Mouse (Mus musculus) megakaryocyte, adult 5-6 weeks (primary cell): ENCODE measurements around the gene Ugt1a7c. TPM values are rescaled to one million over a fixed set of nuclear protein-coding genes. Genes with fewer than 3 reads are reported as not detected.

ENCODE experiments used
- ATAC-seq: 2 replicates; pipeline ENCODE4 v1.8.0; 2016; ENCODE audit warnings: mild to moderate bottlenecking, inconsistent platforms; ENCODE audit not compliant: poor library complexity, severe bottlenecking
- total RNA-seq, 2 experiments: library from RNA; stranded (forward) in 1 of 2; stranded (reverse) in 1 of 2; fragments of 153-499, 151-499 nt in 1 of 2; fragments of 221-1000, 200-1000 nt in 1 of 2; gene quantifications; 2 replicates each; pipeline versions ENCODE4 v1.2.3 to v1.2.4; 2015 to 2017

Gene Ugt1a7c
- total RNA-seq, 2 experiments from 2014 or later, result 120 to 196 TPM

DNA sequence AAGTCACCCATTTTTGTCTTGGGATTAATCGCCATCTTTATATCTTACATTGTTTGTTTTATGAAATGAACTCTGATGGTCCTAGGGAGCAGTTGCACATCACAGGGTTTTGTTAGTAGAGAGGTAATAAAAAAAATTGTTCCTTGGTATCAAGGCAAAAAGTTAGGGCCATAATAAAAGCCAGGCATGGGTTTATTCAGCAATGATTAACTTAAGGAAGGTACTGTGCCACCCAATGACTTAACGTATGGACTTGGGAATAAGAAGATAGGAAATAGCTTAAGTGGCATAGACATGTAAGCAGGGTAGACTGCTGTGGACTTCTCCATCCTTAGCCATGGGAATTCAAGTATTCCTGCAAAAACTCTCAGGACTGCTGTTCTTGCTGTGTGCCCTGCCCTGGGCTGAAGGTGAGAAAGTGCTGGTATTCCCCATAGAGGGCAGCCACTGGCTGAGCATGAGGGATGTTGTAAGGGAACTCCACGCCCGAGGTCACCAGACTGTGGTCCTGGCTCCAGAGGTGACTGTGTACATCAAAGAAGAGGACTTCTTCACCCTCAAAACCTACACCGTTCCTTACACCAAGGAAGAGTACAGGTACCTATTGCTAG, 91.6 kb downstream of the Ugt1a7c start:
- no peak for ATAC-seq

DNA sequence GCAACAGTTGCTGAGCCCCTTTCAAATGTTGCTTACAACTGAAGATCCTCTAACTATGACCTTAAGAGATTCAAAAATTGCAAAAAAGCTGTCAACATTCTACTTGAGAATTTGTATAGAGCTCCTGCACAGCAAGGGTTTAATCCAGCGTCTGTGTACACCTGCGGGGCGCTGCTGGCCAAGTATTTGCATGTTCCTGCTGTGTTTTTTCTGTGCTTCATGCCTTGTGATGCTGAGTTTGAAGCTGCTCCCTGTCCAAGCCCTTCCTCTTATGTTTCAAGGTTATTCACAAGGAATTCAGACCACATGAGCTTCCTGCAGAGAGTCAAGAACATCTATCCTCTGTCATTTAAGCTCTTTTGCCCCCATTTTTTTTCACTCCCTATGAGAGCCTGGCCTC, 97.3 kb downstream of the Ugt1a7c start:
- ATAC-seq, result no peak

DNA sequence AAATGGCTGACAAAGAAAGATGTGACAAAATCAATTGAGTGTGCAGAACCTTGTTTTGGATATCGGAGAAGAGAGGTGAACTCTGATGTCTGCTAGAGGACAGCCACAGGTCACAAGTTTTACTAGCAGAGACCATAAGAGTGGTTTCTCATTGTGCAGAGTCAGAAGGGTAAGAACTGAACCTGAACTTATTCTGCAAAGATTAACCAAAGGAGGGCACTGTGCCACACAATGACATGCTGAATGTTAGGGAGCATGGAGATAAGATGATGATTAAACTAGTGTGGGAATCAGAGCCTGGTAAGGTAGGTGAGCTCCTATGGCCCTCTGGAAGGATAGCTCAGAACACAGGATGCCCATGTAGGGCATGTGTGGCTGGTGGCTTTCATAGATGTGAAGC, 100.8 kb downstream of the Ugt1a7c start:
- ATAC-seq, result no peak

DNA sequence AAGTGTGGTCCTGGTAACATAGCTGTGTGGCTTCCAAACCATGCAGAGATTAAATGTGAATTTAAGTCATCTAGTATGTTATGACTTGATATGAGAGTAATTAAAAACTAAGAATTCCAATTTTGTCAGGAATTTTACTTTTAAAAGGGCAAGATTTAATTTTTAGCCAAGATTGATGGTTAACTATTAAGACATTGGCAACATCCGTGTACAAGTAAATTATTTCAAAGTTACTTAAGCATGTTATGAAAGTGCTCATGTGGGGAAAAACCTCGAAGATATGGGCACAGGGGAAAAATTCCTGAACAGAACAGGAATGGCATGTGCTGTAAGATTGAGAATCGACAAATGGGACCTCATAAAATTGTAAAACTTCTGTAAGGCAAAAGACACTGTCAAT, 102.6 kb downstream of the Ugt1a7c start:
- ATAC-seq, result no peak

DNA sequence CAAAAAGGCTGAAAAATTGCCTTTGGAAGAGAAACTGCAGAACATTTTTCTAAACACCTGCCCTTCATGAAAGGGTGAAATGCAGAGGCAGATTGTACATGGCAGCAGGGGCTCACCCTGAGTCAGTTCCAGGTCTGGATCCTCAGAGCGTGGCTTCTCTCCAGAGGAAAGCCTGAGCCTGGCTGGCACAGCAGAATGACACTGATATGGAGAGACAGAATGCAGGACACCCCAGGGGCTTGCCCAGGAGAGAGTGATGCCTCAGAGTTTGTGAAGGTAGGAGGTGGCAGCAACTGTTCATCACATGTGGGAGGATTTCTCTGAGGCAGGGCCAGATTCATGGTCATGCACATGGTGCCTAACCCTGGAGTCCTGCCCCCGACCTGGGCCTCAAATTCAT, 105.1 kb downstream of the Ugt1a7c start:
- ATAC-seq, result no peak

DNA sequence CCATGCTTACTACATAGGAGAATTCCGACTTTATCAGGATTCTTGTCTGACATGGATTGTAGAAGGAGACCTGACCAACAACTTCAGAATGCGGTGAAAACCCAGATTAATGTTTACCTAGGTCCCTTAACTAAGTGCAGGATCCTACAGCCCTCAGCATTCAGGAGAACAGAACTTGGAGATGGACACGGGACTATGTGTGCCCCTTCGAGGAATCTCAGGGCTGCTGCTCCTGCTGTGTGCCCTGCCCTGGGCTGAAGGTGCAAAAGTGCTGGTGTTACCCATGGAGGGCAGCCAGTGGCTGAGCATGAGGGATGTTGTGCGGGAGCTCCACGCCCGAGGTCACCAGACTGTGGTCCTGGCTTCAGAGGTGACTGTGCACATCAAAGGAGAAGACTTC, 105.6 kb downstream of the Ugt1a7c start, which contains the start of gene Ugt1a2:
TSS of gene Ugt1a2 (plus strand) at position 146 of the 400 bp plus-strand sequence.
- no peak for ATAC-seq

DNA sequence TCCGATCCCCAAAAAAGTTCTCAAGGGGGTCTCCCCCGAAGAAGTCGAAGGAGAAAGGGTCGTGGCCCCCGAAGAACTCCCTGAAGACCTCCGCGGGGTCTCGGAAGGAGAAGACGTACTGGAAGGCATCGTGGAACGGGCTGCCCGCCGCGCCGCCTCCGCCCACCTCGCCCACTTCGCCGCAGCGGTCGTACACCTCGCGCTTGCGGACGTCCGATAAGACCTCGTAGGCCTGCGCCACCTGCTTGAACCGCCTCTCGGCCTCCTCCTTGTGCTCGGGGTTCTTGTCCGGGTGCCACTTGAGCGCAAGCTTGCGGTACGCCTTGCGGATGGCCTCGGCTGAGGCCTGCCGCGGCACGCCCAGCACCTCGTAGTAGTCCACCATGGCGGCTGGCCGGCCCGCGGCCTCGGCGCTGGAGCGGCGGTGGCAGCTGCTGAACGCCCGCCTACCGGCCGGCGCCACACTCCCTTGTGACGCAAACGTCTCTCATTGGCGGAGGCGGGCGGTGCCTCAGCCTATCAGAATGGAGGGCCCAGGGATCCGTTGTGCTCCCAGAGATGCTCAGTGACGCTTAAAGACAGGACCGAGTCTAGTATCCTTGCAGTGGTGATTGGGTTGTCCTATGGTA, 110.5 kb downstream of the Ugt1a7c start, which contains the start of gene Dnajb3:
TSS of gene Dnajb3 (minus strand) at position 489 of the 629 bp plus-strand sequence.
- ATAC-seq, result peak; percentile 72

DNA sequence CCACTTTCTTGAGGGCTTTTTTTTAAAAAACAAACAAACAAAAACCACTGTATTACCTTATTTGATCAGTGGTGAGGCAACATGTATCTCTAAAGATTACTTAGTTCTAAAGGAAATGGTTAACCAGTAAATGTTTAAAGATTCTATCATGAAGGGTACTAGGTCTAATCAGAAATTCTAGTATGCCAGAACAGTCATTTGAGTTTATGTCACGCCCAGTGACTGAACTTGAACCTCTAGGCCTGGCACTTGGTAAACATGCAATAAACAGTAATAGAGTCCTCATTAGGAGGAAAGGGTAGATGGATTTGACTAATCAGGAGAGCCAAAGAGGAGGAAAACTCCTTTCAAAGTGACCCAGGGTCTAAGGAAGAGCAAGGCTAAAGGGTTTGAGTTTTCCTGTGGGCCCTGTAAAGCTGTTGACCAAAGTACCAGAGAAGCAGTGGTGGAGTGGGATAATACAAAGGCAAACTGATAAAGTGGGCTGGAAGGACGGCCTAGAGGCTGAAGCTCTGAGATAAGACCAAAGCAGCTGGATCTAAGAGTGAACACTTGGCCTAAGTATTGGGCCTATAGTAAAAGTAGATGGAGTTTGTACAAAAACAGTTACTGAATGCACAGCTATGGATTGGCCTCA, 112.1 kb downstream of the Ugt1a7c start:
- ATAC-seq, result no peak

DNA sequence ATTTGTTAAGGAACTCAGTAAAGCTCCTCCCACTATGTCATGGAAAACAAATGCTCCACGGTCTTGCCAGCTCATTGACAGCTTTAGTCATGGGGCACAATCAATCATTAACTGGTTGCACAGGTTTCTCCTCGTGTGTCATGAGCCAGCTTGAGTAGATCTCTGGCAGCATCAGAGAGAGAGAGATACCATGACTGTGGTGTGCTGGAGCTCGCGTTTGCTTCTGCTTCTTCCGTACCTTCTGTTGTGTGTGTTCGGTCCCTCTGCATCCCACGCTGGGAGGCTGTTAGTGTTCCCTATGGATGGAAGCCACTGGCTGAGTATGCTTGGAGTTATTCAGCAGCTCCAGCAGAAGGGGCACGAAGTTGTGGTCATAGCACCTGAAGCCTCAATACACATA, 117.0 kb downstream of the Ugt1a7c start, which contains the start of gene Ugt1a1:
TSS of gene Ugt1a1 (plus strand) at position 148 of the 400 bp plus-strand sequence.
- ATAC-seq, result peak; percentile 23; the same call in 1 of the 2 replicates

DNA sequence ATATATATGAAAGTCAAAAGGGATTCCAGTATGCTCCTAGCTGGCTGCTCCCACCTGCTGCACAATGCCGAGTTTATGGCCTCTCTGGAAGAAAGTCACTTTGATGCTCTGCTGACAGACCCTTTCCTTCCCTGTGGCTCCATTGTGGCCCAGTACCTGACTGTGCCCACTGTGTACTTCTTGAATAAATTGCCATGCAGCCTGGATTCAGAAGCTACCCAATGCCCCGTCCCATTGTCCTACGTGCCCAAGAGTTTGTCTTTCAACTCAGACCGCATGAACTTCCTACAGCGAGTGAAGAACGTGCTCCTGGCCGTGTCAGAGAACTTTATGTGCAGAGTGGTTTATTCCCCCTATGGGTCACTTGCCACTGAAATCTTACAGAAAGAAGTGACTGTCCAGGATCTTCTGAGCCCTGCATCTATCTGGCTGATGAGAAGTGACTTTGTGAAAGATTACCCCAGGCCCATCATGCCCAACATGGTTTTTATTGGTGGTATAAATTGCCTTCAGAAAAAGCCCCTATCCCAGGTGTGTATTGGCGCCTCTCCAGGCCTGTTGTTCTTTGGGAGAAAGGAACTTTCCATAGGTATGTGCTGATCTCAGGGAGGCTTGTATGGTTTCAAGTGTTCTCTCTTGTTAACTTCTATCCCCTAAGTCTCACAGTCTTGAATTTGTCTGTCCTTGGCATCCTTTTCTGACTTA, 117.6 kb downstream of the Ugt1a7c start:
- no peak; the same call in 1 of the 2 replicates for ATAC-seq

DNA sequence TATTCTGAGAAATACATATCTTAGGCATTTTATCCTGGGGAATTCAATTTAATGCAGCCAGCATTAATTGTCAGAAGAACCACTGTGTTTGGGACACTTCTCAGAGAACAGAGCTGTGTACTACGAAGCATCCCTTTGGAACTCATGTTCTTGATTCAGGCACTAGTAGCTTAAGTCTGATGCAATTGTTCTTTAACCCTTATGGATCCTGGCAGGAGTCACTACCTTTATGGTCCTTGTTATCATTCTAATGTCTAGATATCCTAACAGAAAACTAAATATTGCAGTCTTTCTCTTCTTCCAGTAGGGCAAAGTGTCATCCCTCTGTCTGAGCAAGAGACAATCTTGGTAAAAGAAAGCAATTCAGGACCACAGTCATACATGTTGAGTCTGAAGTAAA, 118.2 kb downstream of the Ugt1a7c start:
- no peak for ATAC-seq

DNA sequence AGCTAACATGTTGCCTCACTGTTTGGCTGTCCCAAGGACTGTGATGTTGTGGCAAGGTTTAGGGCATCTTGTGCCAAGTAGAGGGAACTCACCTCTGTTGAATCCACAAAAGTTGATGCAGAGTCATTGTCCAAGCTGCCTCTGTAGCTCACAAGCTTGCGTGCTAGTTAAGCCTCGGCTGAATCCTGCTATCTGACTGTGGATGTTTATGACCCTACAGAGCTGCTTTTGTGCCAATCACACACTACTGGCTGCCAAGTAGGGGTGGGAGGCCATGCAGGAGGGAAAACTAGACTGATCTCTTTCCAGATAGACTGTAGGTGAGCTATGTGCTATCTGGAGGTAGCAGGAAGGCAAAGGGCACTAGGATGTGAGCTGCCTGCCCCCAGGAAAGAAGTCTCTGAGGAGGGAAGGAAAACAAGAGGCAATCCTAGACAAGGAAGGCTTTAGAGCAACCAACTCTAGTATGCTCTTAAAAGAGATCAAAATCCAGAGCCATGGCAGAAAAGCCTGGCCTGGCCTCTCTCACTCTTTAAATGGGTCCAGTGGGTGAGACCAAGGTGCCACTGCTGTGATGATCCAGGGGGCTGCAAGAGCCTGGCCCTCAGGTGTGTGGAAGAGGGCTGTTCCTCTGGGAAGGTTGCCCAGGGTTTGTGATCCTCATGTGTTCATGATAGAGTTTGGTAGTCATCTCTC, 119.1 kb downstream of the Ugt1a7c start:
- ATAC-seq, result no peak

DNA sequence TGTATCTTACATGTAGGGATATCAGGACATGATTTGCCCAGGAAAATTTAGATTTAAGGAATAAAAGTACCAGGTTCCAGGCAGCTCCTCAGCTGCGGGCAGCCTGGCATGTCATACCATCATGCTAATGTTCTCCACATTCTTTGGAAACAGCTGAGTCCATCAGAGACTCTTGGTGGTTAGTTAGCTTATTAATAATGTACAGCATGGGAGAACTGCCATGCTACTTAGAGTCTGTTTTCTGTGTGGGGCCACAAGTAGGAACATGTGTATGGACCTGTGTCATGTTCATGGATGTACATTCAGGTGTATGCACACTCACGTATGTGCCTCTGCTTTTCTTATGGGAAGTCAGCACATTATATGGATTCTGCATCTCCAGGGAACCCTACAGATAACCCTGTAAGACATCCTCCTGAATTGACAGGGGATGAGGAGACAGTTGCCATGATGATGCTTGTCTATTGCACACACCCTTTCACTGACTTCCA, 119.6 kb downstream of the Ugt1a7c start:
- ATAC-seq, result no peak

DNA sequence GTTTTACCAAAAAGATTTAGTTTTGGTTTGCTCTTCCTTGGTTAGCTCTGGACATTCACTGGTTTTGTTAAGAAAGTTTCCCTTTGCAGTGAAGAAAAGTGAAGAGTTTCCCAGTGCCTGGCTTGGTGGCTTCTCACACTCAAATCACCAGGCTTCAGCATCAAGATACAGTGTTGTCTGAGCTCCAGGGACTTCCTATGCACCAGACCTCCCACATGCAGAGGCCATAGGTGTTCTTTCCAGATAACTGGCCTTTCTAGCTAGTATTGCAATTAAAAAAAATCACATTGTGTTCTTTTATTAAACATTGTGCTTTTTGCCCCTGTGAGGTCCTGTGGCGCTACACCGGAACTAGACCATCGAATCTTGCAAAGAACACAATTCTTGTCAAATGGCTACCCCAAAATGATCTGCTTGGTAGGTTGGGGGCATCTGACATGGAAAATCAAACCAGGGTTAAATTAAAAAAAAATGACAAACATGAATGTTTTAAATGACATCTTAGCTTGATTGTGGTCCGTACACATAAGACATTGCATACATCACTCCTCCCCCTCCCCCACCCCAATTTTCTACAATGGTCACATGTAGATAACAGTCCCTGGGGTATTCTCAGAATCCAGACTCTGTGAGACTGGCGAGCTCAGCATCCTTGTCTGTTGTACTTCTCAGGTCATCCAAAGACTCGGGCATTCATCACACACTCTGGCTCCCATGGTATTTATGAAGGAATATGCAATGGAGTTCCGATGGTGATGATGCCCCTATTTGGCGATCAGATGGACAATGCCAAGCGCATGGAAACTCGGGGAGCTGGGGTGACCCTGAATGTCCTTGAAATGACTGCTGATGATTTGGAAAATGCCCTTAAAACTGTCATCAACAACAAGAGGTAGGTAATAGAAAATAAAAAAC, 120.9 kb downstream of the Ugt1a7c start:
- no peak for ATAC-seq

DNA sequence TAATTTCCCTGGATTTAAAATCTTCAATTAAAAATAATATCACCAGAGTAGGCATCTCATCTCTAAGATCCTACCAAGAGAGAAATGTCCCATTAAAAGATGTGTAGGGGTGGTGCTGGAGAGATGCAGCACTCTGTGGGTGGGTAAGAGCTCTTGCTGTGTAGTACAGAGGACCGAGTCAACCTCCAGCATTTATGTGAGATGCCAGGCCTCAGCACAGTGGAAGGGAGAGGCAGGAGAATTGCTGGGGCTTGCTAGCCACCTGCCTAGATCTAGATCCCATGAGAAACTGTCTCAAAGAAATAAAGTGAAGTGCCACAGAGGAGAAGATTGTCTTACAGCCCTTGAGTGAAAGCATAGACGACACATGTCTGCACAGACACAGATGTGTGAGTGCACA, 121.7 kb downstream of the Ugt1a7c start:
- no peak for ATAC-seq

DNA sequence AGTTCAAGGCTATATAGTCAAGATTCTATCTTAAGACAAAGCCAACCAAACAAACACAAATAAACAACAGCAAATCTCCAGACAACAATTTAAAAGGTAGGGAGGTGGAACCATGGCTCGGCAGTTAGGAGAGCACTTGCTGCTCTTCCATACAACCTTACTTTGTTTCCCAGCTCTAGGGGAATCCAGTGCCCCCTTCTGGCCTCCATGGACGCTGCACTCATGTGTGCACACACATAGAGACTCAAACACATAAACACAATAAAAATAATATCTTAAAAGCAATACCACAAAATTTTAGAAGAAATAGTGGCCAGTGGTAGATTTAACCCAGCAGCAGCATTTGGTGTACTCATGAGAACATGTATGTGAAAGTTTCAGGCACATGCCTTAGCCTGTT, 122.3 kb downstream of the Ugt1a7c start:
- ATAC-seq, result no peak

DNA sequence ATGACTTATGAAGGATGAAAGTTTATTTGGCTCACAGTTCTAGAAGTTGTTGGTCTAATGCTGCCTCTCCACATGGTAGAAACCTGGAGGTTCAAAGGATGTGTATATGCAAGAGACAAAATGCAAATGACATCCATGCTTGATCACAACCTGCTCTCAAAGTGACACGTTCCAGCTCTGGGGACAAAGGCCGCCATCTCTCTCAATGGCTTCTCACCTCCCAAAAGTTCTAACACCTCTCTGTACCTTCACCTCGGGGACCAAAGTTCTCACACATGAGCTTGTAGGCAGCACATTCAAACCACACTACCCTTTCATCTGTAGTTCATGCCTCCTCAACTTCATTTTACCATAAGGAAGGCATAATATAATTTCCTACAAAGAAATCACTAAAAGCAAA, 122.7 kb downstream of the Ugt1a7c start:
- ATAC-seq, result no peak

DNA sequence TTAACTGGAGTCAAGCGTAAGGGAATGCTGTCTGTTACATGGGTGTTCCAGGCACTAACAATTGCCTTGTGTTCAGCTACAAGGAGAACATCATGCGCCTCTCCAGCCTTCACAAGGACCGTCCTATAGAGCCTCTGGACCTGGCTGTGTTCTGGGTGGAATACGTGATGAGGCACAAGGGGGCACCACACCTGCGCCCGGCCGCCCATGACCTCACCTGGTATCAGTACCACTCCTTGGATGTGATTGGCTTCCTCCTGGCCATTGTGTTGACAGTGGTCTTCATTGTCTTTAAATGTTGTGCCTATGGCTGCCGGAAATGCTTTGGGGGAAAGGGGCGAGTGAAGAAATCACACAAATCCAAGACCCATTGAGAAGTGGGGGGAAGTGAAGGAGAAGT, 123.2 kb downstream of the Ugt1a7c start:
- no peak for ATAC-seq

DNA sequence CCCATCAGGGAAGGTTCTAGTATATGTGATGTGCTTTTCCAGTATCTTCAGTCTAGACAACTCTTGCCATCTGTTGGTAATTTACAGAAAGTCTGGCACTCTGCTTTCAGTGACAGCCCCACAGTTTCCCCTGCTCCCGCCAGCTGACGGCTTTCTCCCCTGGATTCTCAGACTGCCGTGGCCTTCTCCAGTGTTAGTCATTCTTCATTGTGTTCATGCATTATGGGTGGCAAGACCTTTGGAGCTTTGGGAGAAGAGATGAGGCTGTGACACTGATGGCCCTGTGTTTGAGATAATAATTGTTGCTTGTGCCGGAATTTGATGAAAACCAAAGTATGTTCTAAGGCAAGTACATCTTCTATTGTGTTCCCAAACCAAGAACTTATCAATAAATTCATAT, 123.7 kb downstream of the Ugt1a7c start:
- ATAC-seq, result no peak

DNA sequence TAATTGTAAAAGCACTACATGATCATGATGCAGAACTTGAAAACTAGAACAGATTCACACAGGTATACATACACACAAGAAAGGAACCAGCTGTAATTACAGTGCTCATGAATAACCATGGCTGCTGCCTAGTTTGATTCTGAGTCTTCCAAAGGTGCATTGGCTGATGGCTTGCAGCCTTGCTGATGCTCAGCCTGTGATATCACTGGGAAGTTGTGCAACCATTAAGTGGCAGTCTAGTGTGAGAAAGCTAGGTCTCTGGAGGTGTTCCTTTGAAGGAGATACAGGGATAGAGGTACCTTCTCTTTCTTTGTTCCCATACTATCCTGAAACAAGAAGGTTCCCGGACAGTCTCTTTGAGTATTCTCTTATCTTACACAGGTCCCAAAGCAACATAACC, 124.2 kb downstream of the Ugt1a7c start:
- no peak for ATAC-seq
